Mouse (Mus musculus) forebrain, embryonic 15.5 days (tissue): ENCODE measurements around the gene R3hdml. TPM values are rescaled to one million over a fixed set of nuclear protein-coding genes. Genes with fewer than 3 reads are reported as not detected.
A peak's percentile ranks its signal among the peaks of the same experiment; 100 is the strongest.

Experiments
- ATAC-seq: fragments of 200-750 bp; cut with Nextera tagmentation; replicated peaks from 2 replicates; pipeline ENCODE4 v1.8.0; 2017; ENCODE audit warnings: mild to moderate bottlenecking, moderate TSS enrichment, moderate library complexity
- H3K27ac ChIP-seq: fragments of 300-500 bp; sonication (generic); replicated peaks from 2 replicates; pipeline ENCODE4 v1.5.1; 2015; ENCODE audit warnings: mild to moderate bottlenecking, inconsistent platforms
- H3K27me3 ChIP-seq: fragments of 300-500 bp; sonication (generic); 2 replicates; pipeline ENCODE4 v1.6.1; 2015; ENCODE audit warnings: inconsistent platforms
- H3K36me3 ChIP-seq: fragments of 300-500 bp; sonication (generic); 2 replicates; pipeline ENCODE4 v1.6.1; 2015; ENCODE audit warnings: mild to moderate bottlenecking, inconsistent platforms
- H3K4me1 ChIP-seq: fragments of 300-500 bp; sonication (generic); 2 replicates; pipeline ENCODE4 v1.6.1; 2015; ENCODE audit warnings: inconsistent platforms
- H3K4me2 ChIP-seq: fragments of 300-500 bp; sonication (generic); replicated peaks from 2 replicates; pipeline ENCODE4 v1.6.1; 2015; ENCODE audit warnings: mild to moderate bottlenecking, inconsistent platforms
- H3K4me3 ChIP-seq: fragments of 300-500 bp; sonication (generic); 2 replicates; pipeline ENCODE4 v1.5.1; 2015; ENCODE audit warnings: mild to moderate bottlenecking, inconsistent platforms
- H3K9ac ChIP-seq: fragments of 300-500 bp; sonication (generic); replicated peaks from 2 replicates; pipeline ENCODE4 v1.6.1; 2015; ENCODE audit warnings: mild to moderate bottlenecking, inconsistent platforms
- H3K9me3 ChIP-seq: fragments of 300-500 bp; sonication (generic); 2 replicates; pipeline ENCODE4 v1.6.1; 2016; ENCODE audit warnings: inconsistent platforms
- WGBS: fragments of 180-500 bp; shearing (Covaris S2); methylation state at CpG from one replicate; pipeline ENCODE4 v1.1.7; 2015; ENCODE audit warnings: mixed read lengths; 5-methylcytosine and 5-hydroxymethylcytosine counted together
- polyA plus RNA-seq: library from polyadenylated mRNA; unstranded; fragments of >200 nt; fragmentation: Nextera tagmentation; extraction: Ambion mirVana; gene quantifications from 2 replicates; pipeline ENCODE4 v1.2.1, GENCODE M21; 2015

Gene R3hdml
- polyA plus RNA-seq, 1 experiment from 2014 or later = not detected

- H3K4me1 ChIP-seq = 0 out of 2 replicates have a peak, but pooled peaks cover 11% of the 10 kb centered on the region
- H3K4me3 ChIP-seq = no peak overlapping the region
- no peaks in the 10 kb centered on the region for H3K9me3 ChIP-seq
- H3K27ac ChIP-seq = no peak overlapping the region
- no peaks in the 10 kb centered on the region for H3K27me3 ChIP-seq
- H3K4me2 ChIP-seq = no peak overlapping the region
- WGBS = 82% methylated on average over 5 of the region's 5 CpGs
- H3K36me3 ChIP-seq = no peaks in the 10 kb centered on the region
- no peak for ATAC-seq
- no peak overlapping the region for H3K9ac ChIP-seq
These were observed 29.7 kb upstream of the R3hdml start for GRCm38 (mm10) chr2:163462386-163462785.

GRCm38 (mm10) chr2:163462801-163463200 lies 29.3 kb upstream of the R3hdml start:
- Histone ChIP-seq H3K9me3 (no peaks in the 10 kb centered on the region), H3K4me1 (0 out of 2 replicates have a peak, but pooled peaks cover 11% of the 10 kb centered on the region), H3K36me3 (peaks cover 3% of the 10 kb centered on the region; the same call in 1 of the 2 replicates), H3K27me3 (no peaks in the 10 kb centered on the region), H3K27ac (no peak overlapping the region), H3K9ac (no peak overlapping the region), H3K4me3 (no peak overlapping the region), H3K4me2 (no peak overlapping the region)
- no peak for ATAC-seq
- WGBS = 78% methylated on average over 11 of the region's 11 CpGs

DNA sequence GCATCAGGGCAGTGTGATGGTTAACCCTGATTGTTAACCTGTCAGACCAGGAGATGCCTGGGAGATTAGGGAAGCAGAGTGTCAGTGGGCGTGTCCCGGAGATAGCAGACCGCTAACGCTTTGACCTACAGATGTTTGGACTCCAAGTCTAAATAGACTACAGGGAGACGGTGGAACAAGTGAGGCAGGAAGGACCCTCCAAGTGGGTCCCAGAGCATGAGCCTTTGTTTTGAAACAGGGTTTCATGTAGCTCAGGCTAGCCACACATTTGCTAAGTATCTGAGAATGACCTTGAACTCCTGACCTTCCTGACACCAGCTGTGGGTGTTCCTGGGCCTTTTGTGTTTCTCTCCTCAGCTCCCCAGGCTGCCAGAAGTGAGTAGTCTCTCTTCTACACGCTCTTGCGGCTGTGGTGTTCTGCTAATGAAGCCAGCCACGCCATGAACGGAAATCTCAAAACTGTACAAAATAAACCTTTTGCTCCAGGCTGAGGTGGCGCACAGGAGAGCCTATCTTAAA lies 28.8 kb upstream of the R3hdml start:
- ATAC-seq = no peak

DNA sequence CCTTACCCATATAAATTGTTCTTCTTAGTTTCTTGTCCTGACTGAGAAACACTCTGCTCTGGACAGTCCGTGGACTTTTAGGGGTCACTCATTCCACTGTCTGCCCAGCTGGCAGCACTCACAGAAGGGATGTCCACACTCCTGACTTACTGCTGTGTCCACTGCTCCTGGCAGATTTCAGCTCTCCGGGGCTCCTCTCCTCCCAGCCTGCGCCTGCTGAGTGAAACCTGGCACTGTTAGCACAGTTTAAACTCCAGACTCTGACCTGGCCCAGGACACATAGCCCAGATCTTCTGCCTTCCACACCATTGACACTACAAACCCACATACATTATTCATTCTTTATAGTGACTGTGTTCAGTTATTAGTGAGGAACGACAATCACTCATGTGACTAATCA lies 28.1 kb upstream of the R3hdml start:
- WGBS = 84% methylated on average over 4 of the region's 4 CpGs
- H3K9ac ChIP-seq = no peak overlapping the region
- H3K4me3 ChIP-seq = no peak overlapping the region
- no peaks in the 10 kb centered on the region for H3K9me3 ChIP-seq
- H3K36me3 ChIP-seq = peaks cover 15% of the 10 kb centered on the region
- ATAC-seq = no peak
- H3K27me3 ChIP-seq = no peaks in the 10 kb centered on the region
- no peak overlapping the region for H3K27ac ChIP-seq
- 0 out of 2 replicates have a peak, but pooled peaks cover 5% of the 10 kb centered on the region for H3K4me1 ChIP-seq
- H3K4me2 ChIP-seq = no peak overlapping the region

More for the DNA sequence above, 28.8 kb upstream of the R3hdml start:
- no peak overlapping the region for H3K4me3 ChIP-seq
- no peaks in the 10 kb centered on the region for H3K9me3 ChIP-seq
- H3K9ac ChIP-seq = no peak overlapping the region
- H3K4me2 ChIP-seq = no peak overlapping the region
- no peak overlapping the region for H3K27ac ChIP-seq
- WGBS = 70% methylated on average over 10 of the region's 10 CpGs
- peaks cover 8% of the 10 kb centered on the region; the same call in 1 of the 2 replicates for H3K36me3 ChIP-seq
- 0 out of 2 replicates have a peak, but pooled peaks cover 11% of the 10 kb centered on the region for H3K4me1 ChIP-seq
- no peaks in the 10 kb centered on the region for H3K27me3 ChIP-seq

GRCm38 (mm10) chr2:163464562-163464961 lies 27.6 kb upstream of the R3hdml start:
- 76% methylated on average over 6 of the region's 6 CpGs for WGBS
- Histone ChIP-seq H3K9ac (no peak overlapping the region), H3K4me2 (no peak overlapping the region), H3K27ac (no peak overlapping the region), H3K27me3 (no peaks in the 10 kb centered on the region), H3K9me3 (no peaks in the 10 kb centered on the region), H3K4me1 (no peaks in the 10 kb centered on the region), H3K4me3 (no peak overlapping the region), H3K36me3 (peaks cover 20% of the 10 kb centered on the region)
- no peak for ATAC-seq

- Histone ChIP-seq H3K9me3 (no peaks in the 10 kb centered on the region), H3K9ac (no peak overlapping the region), H3K4me1 (peaks cover 9% of the 10 kb centered on the region), H3K4me2 (no peak overlapping the region), H3K27me3 (no peaks in the 10 kb centered on the region), H3K4me3 (no peak overlapping the region), H3K27ac (no peak overlapping the region), H3K36me3 (peaks cover 22% of the 10 kb centered on the region)
- 86% methylated on average over 8 of the region's 8 CpGs for WGBS
- no peak for ATAC-seq
These were observed 25.3 kb upstream of the R3hdml start for GRCm38 (mm10) chr2:163466771-163467170.

- 92% methylated on average over 6 of the region's 6 CpGs for WGBS
- Histone ChIP-seq H3K9me3 (no peaks in the 10 kb centered on the region), H3K36me3 (peaks cover 22% of the 10 kb centered on the region), H3K4me2 (no peak overlapping the region), H3K4me1 (peaks cover 11% of the 10 kb centered on the region), H3K27ac (no peak overlapping the region), H3K27me3 (no peaks in the 10 kb centered on the region), H3K9ac (no peak overlapping the region), H3K4me3 (no peak overlapping the region)
- ATAC-seq = no peak
These were observed 24.5 kb upstream of the R3hdml start for GRCm38 (mm10) chr2:163467585-163467984.

DNA sequence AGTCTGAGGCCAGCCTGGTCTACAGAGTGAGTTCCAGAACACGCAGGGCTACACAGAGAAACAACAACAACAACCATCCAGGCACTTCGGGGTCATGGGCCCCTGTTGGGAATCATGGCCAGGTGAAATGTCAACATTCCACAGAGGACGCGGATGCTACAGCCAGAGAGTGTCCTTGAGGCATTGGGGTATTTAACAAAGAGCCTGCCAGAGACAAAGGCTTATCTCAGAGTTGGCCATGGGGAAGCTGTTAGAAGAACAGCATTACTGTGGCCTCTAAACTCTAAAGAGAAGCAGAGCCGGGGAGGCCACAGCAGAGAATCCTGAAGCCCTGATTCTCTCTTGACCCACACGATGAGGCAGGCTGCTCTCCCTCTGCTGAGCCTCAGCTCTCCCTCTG lies 23.3 kb upstream of the R3hdml start:
- Histone ChIP-seq H3K27ac (no peak overlapping the region), H3K4me1 (peaks cover 11% of the 10 kb centered on the region), H3K9ac (no peak overlapping the region), H3K36me3 (peaks cover 22% of the 10 kb centered on the region), H3K4me3 (no peak overlapping the region), H3K4me2 (no peak overlapping the region), H3K27me3 (no peaks in the 10 kb centered on the region), H3K9me3 (no peaks in the 10 kb centered on the region)
- no peak for ATAC-seq
- 90% methylated on average over 6 of the region's 6 CpGs for WGBS

GRCm38 (mm10) chr2:163469711-163470110 lies 22.4 kb upstream of the R3hdml start:
- WGBS = 97% methylated on average over 15 of the region's 15 CpGs
- Histone ChIP-seq H3K9me3 (no peaks in the 10 kb centered on the region), H3K27me3 (no peaks in the 10 kb centered on the region), H3K4me1 (peaks cover 11% of the 10 kb centered on the region), H3K9ac (no peak overlapping the region), H3K36me3 (peaks cover 22% of the 10 kb centered on the region), H3K4me3 (no peak overlapping the region), H3K4me2 (no peak overlapping the region), H3K27ac (no peak overlapping the region)
- no peak for ATAC-seq

- no peak for ATAC-seq
- Histone ChIP-seq H3K9me3 (no peaks in the 10 kb centered on the region), H3K27me3 (no peaks in the 10 kb centered on the region), H3K4me1 (peaks cover 11% of the 10 kb centered on the region), H3K4me3 (peak overlapping the region; percentile 69; the same call in 1 of the 2 replicates), H3K4me2 (peak overlapping the region; percentile 78; the same call in 1 of the 2 replicates), H3K36me3 (peaks cover 22% of the 10 kb centered on the region), H3K9ac (no peak overlapping the region), H3K27ac (no peak overlapping the region)
- 59% methylated on average over 3 of the region's 3 CpGs for WGBS
These were observed 21.0 kb upstream of the R3hdml start for GRCm38 (mm10) chr2:163471136-163471535.

DNA sequence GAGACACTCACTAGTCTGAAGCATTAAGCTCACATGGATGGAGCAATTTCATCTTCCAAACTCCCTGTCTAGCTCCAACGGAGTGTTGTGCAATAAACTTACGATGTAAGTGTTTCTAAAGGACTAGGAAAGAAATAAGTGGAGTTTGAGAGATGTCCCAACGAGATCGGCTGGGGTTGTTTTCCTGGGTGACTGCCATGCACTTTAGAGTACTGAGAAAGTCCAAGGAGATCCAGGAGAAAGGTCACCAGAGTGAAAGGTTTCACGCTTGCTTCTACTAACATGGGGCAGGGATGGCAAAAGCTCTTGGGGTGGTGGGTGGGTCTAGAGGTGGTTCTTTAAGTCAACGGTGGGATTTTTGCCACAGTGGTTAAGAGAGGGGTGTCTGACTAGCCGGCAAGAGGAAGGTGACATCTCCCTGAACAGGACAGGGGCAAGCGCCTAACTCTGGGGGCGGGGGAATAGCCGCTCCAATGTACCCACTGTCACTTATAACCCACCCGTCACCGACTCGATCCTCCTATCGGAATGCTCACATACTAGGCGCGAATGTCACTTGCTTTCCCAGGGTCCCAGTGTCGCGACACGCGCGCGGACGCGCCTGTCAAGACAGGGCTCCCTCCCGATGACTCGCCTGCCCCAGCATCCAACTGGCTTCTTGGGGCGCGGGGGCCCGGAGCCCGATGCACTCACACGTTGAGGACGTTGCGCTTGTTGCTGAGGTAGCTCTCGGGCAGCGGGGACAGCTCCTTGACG lies 20.2 kb upstream of the R3hdml start:
- peak overlapping the region; percentile 74 for H3K9ac ChIP-seq
- ATAC-seq = no peak; the same call in 1 of the 2 replicates
- peaks cover 11% of the 10 kb centered on the region for H3K4me1 ChIP-seq
- 5% methylated on average over 36 of the region's 36 CpGs for WGBS
- H3K27ac ChIP-seq = peak overlapping the region; percentile 51
- peak overlapping the region; percentile 78 for H3K4me2 ChIP-seq
- H3K36me3 ChIP-seq = peaks cover 22% of the 10 kb centered on the region
- H3K4me3 ChIP-seq = peak overlapping the region; percentile 69
- no peaks in the 10 kb centered on the region for H3K27me3 ChIP-seq
- no peaks in the 10 kb centered on the region for H3K9me3 ChIP-seq

- Histone ChIP-seq H3K4me3 (peak within 1 kb of the TSS; percentile 69), H3K36me3 (peaks cover 22% of the 10 kb centered on the region), H3K27ac (peak within 1 kb of the TSS; percentile 51), H3K4me2 (peak within 1 kb of the TSS; percentile 78), H3K9me3 (no peaks in the 10 kb centered on the region), H3K9ac (peak within 1 kb of the TSS; percentile 74), H3K27me3 (no peaks in the 10 kb centered on the region), H3K4me1 (peaks cover 11% of the 10 kb centered on the region)
- ATAC-seq = peak; percentile 95
- under 1% methylated on average over 30 of the region's 30 CpGs for WGBS
These were observed 19.7 kb upstream of the R3hdml start, which contains the start of gene Fitm2 for GRCm38 (mm10) chr2:163472466-163472851. Gene Fitm2, minus strand, starts transcription at chr2:163472629.
